Mouse (Mus musculus): Measurements from ENCODE around the gene Shoc2.

- TF ChIP-seq CTCF (IDR thresholded peaks at IDR 0.05; ENCODE audit: insufficient read depth, low read length) (no peak), POLR2A (IDR thresholded peaks at IDR 0.05; ENCODE audit: borderline replicate concordance, extremely low read depth, low read depth, low read length) (no peak)
Observed at GRCm38 (mm10) chr19:54015503-54015902, 71.4 kb downstream of the Shoc2 start.
